In genomic region chr4:132958741-132959678, GRCm38 (mm10) we compare ENCODE assay signal across 8 mouse cellular contexts. TPM values are rescaled to one million over a fixed set of nuclear protein-coding genes. Genes with fewer than 3 reads are reported as not detected.
DNase-seq lines count a peak whose midpoint lies in the region; ATAC-seq lines count a peak whose summit lies in the region.

No protein-coding gene starts in this region.

- H3K27ac ChIP-seq in kidney, embryonic 14.5 days (ENCODE audit: low read depth, low read length): peak overlapping the region; percentile 79
- H3K27ac ChIP-seq in forebrain, embryonic 12.5 days: peak overlapping the region; percentile 83
- H3K27ac ChIP-seq in hindbrain, embryonic 14.5 days: peak overlapping the region; percentile 72
- peak overlapping the region; percentile 90 for H3K27ac ChIP-seq in lung, embryonic 15.5 days

- H3K4me2 ChIP-seq in kidney, embryonic 14.5 days (replicated peaks; ENCODE audit: low read depth, low read length): no peak overlapping the region
- H3K4me2 ChIP-seq in forebrain, embryonic 12.5 days: peak overlapping the region; percentile 20
- no peak overlapping the region for H3K4me2 ChIP-seq in hindbrain, embryonic 14.5 days (replicated peaks)
- H3K4me2 ChIP-seq in lung, embryonic 15.5 days: peak overlapping the region; percentile 24

- DNase-seq in kidney, adult 18-20 months: no peak
- no peak for DNase-seq in hindbrain, embryonic 14.5 days (ENCODE audit: low spot score)
- DNase-seq in retina, postnatal 1 day: peak; percentile 74
- no peak for DNase-seq in urinary bladder, postnatal 10 days (ENCODE audit: low spot score)
- no peak for DNase-seq in cerebellum, adult 8-10 months

- H3K4me3 ChIP-seq in kidney, embryonic 14.5 days (ENCODE audit: low read length): no peak overlapping the region
- no peak overlapping the region for H3K4me3 ChIP-seq in forebrain, embryonic 12.5 days (replicated peaks)
- no peak overlapping the region for H3K4me3 ChIP-seq in hindbrain, embryonic 14.5 days (replicated peaks; ENCODE audit: low read length)
- H3K4me3 ChIP-seq in lung, embryonic 15.5 days: no peak overlapping the region

- H3K9ac ChIP-seq in kidney, embryonic 14.5 days (ENCODE audit: low read depth, low read length): peak overlapping the region; percentile 25; the same call in 1 of the 2 replicates
- no peak overlapping the region for H3K9ac ChIP-seq in forebrain, embryonic 12.5 days
- no peak overlapping the region for H3K9ac ChIP-seq in hindbrain, embryonic 14.5 days
- no peak overlapping the region for H3K9ac ChIP-seq in lung, embryonic 15.5 days

- WGBS in kidney, embryonic 14.5 days: 9% methylated on average over 10 of the region's 10 CpGs
- 4% methylated on average over 10 of the region's 10 CpGs for WGBS in forebrain, embryonic 12.5 days
- 7% methylated on average over 10 of the region's 10 CpGs for WGBS in hindbrain, embryonic 14.5 days
- WGBS in lung, embryonic 15.5 days: 7% methylated on average over 10 of the region's 10 CpGs

- ATAC-seq in kidney, embryonic 14.5 days (ENCODE audit: low FRiP score, low TSS enrichment): peak; percentile 81
- peak; percentile 78; the same call in 1 of the 2 replicates for ATAC-seq in forebrain, embryonic 12.5 days (ENCODE audit: low FRiP score)
- ATAC-seq in hindbrain, embryonic 14.5 days (ENCODE audit: low FRiP score): peak; percentile 59; the same call in 1 of the 2 replicates
- peak; percentile 63 for ATAC-seq in lung, embryonic 15.5 days (ENCODE audit: borderline replicate concordance, extremely low read depth, low FRiP score, low TSS enrichment)

- no peaks in the 10 kb centered on the region for H3K36me3 ChIP-seq in kidney, embryonic 14.5 days (ENCODE audit: control insufficient read depth, insufficient read depth, low read length)
- H3K36me3 ChIP-seq in forebrain, embryonic 12.5 days (replicated peaks): no peaks in the 10 kb centered on the region
- no peaks in the 10 kb centered on the region for H3K36me3 ChIP-seq in hindbrain, embryonic 14.5 days (replicated peaks; ENCODE audit: control insufficient read depth, insufficient read depth)
- no peaks in the 10 kb centered on the region for H3K36me3 ChIP-seq in lung, embryonic 15.5 days

- peaks cover 13% of the 10 kb centered on the region for H3K4me1 ChIP-seq in kidney, embryonic 14.5 days (ENCODE audit: control insufficient read depth, insufficient read depth, low read length)
- H3K4me1 ChIP-seq in forebrain, embryonic 12.5 days: peaks cover 38% of the 10 kb centered on the region
- peaks cover 22% of the 10 kb centered on the region for H3K4me1 ChIP-seq in hindbrain, embryonic 14.5 days (replicated peaks; ENCODE audit: control insufficient read depth, insufficient read depth, low read length)
- H3K4me1 ChIP-seq in lung, embryonic 15.5 days: peaks cover 33% of the 10 kb centered on the region

- H3K9me3 ChIP-seq in kidney, embryonic 14.5 days (ENCODE audit: control insufficient read depth, low read length): no peaks in the 10 kb centered on the region
- no peaks in the 10 kb centered on the region for H3K9me3 ChIP-seq in forebrain, embryonic 12.5 days
- no peaks in the 10 kb centered on the region for H3K9me3 ChIP-seq in hindbrain, embryonic 14.5 days (ENCODE audit: control insufficient read depth, low read length)
- no peaks in the 10 kb centered on the region for H3K9me3 ChIP-seq in lung, embryonic 15.5 days

- H3K27me3 ChIP-seq in kidney, embryonic 14.5 days (ENCODE audit: control insufficient read depth, insufficient read depth, low read length): no peaks in the 10 kb centered on the region
- no peaks in the 10 kb centered on the region for H3K27me3 ChIP-seq in forebrain, embryonic 12.5 days
- H3K27me3 ChIP-seq in hindbrain, embryonic 14.5 days (ENCODE audit: control insufficient read depth, insufficient read depth, low read length): no peaks in the 10 kb centered on the region
- H3K27me3 ChIP-seq in lung, embryonic 15.5 days: no peaks in the 10 kb centered on the region

RNA-seq across cellular contexts. Expression of gene Fgr, which starts 14.9 kb away (rescaled TPM):
- 0.23 and 0.45 TPM in 2 replicates for polyA plus RNA-seq in kidney, embryonic 14.5 days (2014; fragmentation: Nextera tagmentation; extraction: Ambion mirVana)
- 0.12 and 0.20 TPM in 2 replicates for polyA plus RNA-seq in forebrain, embryonic 12.5 days (2016; fragmentation: Nextera tagmentation; extraction: Ambion mirVana)
- polyA plus RNA-seq in hindbrain, embryonic 14.5 days (2014; fragmentation: Nextera tagmentation; extraction: Ambion mirVana): 0.14 and 0.17 TPM in 2 replicates
- 0.69 and 0.74 TPM in 2 replicates for polyA plus RNA-seq in lung, embryonic 15.5 days (2015; fragmentation: Nextera tagmentation; extraction: Ambion mirVana)

RNA-seq across cellular contexts. Expression of gene Fam76a, which starts 36.7 kb away (rescaled TPM):
- 27.2 and 43.3 TPM in 2 replicates for polyA plus RNA-seq in kidney, embryonic 14.5 days (2014; fragmentation: Nextera tagmentation; extraction: Ambion mirVana)
- 30.3 and 31.3 TPM in 2 replicates for polyA plus RNA-seq in forebrain, embryonic 12.5 days (2016; fragmentation: Nextera tagmentation; extraction: Ambion mirVana)
- 37.7 and 39.5 TPM in 2 replicates for polyA plus RNA-seq in hindbrain, embryonic 14.5 days (2014; fragmentation: Nextera tagmentation; extraction: Ambion mirVana)
- 43.0 and 45.8 TPM in 2 replicates for polyA plus RNA-seq in lung, embryonic 15.5 days (2015; fragmentation: Nextera tagmentation; extraction: Ambion mirVana)

RNA-seq across cellular contexts. Expression of gene Ahdc1, which starts 52.0 kb away (rescaled TPM):
- polyA plus RNA-seq in kidney, embryonic 14.5 days (2014; fragmentation: Nextera tagmentation; extraction: Ambion mirVana): 11.3 and 12.1 TPM in 2 replicates
- 7.2 and 8.1 TPM in 2 replicates for polyA plus RNA-seq in forebrain, embryonic 12.5 days (2016; fragmentation: Nextera tagmentation; extraction: Ambion mirVana)
- polyA plus RNA-seq in hindbrain, embryonic 14.5 days (2014; fragmentation: Nextera tagmentation; extraction: Ambion mirVana): 12.9 and 13.4 TPM in 2 replicates
- 8.5 and 10.5 TPM in 2 replicates for polyA plus RNA-seq in lung, embryonic 15.5 days (2015; fragmentation: Nextera tagmentation; extraction: Ambion mirVana)

Comparison
In these comparisons a context has a peak if more than half of its experiments do, and no peak if none do; other contexts are left out.
1. H3K4me2 ChIP-seq: peak in forebrain, embryonic 12.5 days (single experiment) and lung, embryonic 15.5 days (single experiment); none in kidney, embryonic 14.5 days (single experiment) and hindbrain, embryonic 14.5 days (single experiment).
2. Peak in every context shown above with its lines, with median percentiles within 50 percentile points of each other: ATAC-seq and H3K27ac ChIP-seq.